Mouse (Mus musculus): Measurements from ENCODE around the gene Fignl2.

Fignl2 gene

GRCm38 (mm10) chr15:101092829-101093648 is 14.7 kb upstream of the Fignl2 start:
- peak; percentile 93 for DNase-seq (ENCODE audit: low read depth, low spot score)

GRCm38 (mm10) chr15:101092121-101092828 is 13.9 kb upstream of the Fignl2 start:
- DNase-seq (ENCODE audit: low read depth, low spot score), result peak; percentile 36

GRCm38 (mm10) chr15:101091551-101091950 is 13.2 kb upstream of the Fignl2 start:
- DNase-seq (ENCODE audit: low read depth, low spot score), result no peak

- peak; percentile 41 for DNase-seq (ENCODE audit: low read depth, low spot score)
Observed at GRCm38 (mm10) chr15:101088291-101088690, 9.9 kb upstream of the Fignl2 start.

GRCm38 (mm10) chr15:101086956-101087355 is 8.6 kb upstream of the Fignl2 start:
- no peak for DNase-seq (ENCODE audit: low read depth, low spot score)

- no peak for DNase-seq (ENCODE audit: low read depth, low spot score)
Observed at GRCm38 (mm10) chr15:101086451-101086850, 8.1 kb upstream of the Fignl2 start.

- no peak for DNase-seq (ENCODE audit: low read depth, low spot score)
Observed at GRCm38 (mm10) chr15:101084499-101084898, 6.1 kb upstream of the Fignl2 start.

- peak; percentile 87 for DNase-seq (ENCODE audit: low read depth, low spot score)
Observed at GRCm38 (mm10) chr15:101082236-101082635, 3.9 kb upstream of the Fignl2 start.

GRCm38 (mm10) chr15:101081035-101081548 is 2.7 kb upstream of the Fignl2 start:
- DNase-seq (ENCODE audit: low read depth, low spot score), result peak; percentile 19

- DNase-seq (ENCODE audit: low read depth, low spot score), result no peak
Observed at GRCm38 (mm10) chr15:101080031-101080520, 1.7 kb upstream of the Fignl2 start.

- peak; percentile 47 for DNase-seq (ENCODE audit: low read depth, low spot score)
Observed at GRCm38 (mm10) chr15:101078731-101079156, 377 bp upstream of the Fignl2 start.

GRCm38 (mm10) chr15:101077001-101077812 is 1.2 kb downstream of the Fignl2 start:
- DNase-seq (ENCODE audit: low read depth, low spot score), result peak; percentile 73

GRCm38 (mm10) chr15:101076071-101077000 is 2.0 kb downstream of the Fignl2 start:
- no peak for DNase-seq (ENCODE audit: low read depth, low spot score)

- DNase-seq (ENCODE audit: low read depth, low spot score), result no peak
Observed at GRCm38 (mm10) chr15:101075656-101076055, 2.7 kb downstream of the Fignl2 start.

GRCm38 (mm10) chr15:101075150-101075549 is 3.2 kb downstream of the Fignl2 start:
- no peak for DNase-seq (ENCODE audit: low read depth, low spot score)

- DNase-seq (ENCODE audit: low read depth, low spot score), result no peak
Observed at GRCm38 (mm10) chr15:101074067-101074466, 4.3 kb downstream of the Fignl2 start.

GRCm38 (mm10) chr15:101072736-101073135 is 5.6 kb downstream of the Fignl2 start:
- no peak for DNase-seq (ENCODE audit: low read depth, low spot score)

- no peak for DNase-seq (ENCODE audit: low read depth, low spot score)
Observed at GRCm38 (mm10) chr15:101070762-101071161, 7.6 kb downstream of the Fignl2 start.

GRCm38 (mm10) chr15:101069641-101070190 is 8.7 kb downstream of the Fignl2 start:
- DNase-seq (ENCODE audit: low read depth, low spot score), result no peak

- DNase-seq (ENCODE audit: low read depth, low spot score), result no peak
Observed at GRCm38 (mm10) chr15:101068671-101069070, 9.7 kb downstream of the Fignl2 start.

Measured in R1 (cell line).